Mouse (Mus musculus) cortical plate, adult 2 months (tissue): ENCODE measurements around the gene Rbm4b. TPM values are rescaled to one million over a fixed set of nuclear protein-coding genes. Genes with fewer than 3 reads are reported as not detected.

Source experiments
- H3K27ac ChIP-seq: fragments of 200-500 bp; 2 replicates; pipeline ENCODE4 v1.5.1; 2012; ENCODE audit warnings: low read length, control low read depth, inconsistent platforms; ENCODE audit not compliant: insufficient read depth
- H3K4me1 ChIP-seq: fragments of 200-500 bp; 2 replicates; pipeline ENCODE4 v1.6.1; 2011; ENCODE audit warnings: low read length; ENCODE audit not compliant: control insufficient read depth, insufficient read depth
- H3K4me3 ChIP-seq: fragments of 200-500 bp; 2 replicates; pipeline ENCODE4 v1.5.1; 2011; ENCODE audit warnings: mild to moderate bottlenecking, low read length, control low read depth; ENCODE audit not compliant: insufficient read depth
- CTCF ChIP-seq: fragments of 200-500 bp; IDR thresholded peaks from 2 replicates; pipeline ENCODE4 v1.5.1; 2011; ENCODE audit warnings: mild to moderate bottlenecking, control low read depth, low read length; ENCODE audit not compliant: insufficient read depth; ENCODE audit errors: extremely low read depth
- POLR2A ChIP-seq: fragments of 200-500 bp; IDR thresholded peaks from 2 replicates; pipeline ENCODE4 v1.6.1; 2011; ENCODE audit warnings: mild to moderate bottlenecking, low read length, control low read depth; ENCODE audit not compliant: insufficient read depth; ENCODE audit errors: extremely low read depth
- polyA plus RNA-seq: library from polyadenylated mRNA; depleted of rRNA; stranded (reverse); fragments of >200 nt; gene quantifications from 2 replicates; pipeline ENCODE4 v1.2.3, GENCODE M21; 2012

The Rbm4b gene
- polyA plus RNA-seq, 1 experiment: 17.8 TPM

DNA sequence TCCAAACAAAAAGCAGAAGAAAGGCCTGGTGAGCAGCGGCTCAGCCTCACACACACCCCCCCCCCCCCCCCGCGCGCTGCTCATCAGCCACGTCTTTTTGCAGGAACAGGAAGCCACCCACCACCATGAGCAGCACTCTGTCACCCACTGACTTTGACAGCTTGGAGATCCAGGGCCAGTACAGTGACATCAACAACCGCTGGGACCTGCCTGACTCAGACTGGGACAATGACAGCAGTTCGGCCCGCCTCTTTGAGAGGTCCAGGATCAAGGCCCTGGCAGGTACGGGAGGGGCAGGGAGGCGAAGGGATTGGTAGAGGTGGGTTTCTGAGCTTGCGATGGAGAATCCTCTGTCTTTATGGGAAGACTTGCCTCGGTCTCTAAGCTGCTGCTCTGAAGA lies 37.6 kb upstream of the Rbm4b start:
- no peak for TF ChIP-seq POLR2A
- no peak for TF ChIP-seq CTCF
- Histone ChIP-seq H3K27ac (0 out of 2 replicates have a peak overlapping the region, but pooled peaks have one; percentile 19), H3K4me3 (no peak overlapping the region)

DNA sequence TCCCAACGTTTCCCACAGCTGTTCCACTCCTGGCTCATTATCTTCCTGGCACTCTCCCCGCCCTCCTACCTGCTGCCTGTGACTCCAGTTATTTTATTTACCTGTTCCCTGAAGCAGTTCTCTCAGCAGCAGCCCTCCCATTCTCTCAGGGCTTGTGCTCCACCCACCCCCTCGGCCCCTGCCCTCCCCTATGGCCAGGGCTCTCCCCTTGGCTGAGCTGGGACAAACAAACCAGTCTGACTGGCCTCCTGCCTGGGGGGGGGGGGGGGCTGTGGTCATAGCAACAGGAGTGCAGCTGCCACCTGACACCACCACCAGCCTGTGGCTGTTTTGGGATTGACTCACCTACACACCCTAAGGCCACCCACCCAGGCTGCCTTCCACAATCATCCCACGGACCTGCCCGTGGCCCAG lies 36.9 kb upstream of the Rbm4b start:
- H3K27ac ChIP-seq: no peak overlapping the region
- H3K4me3 ChIP-seq: no peak overlapping the region

More for the DNA sequence above, 37.6 kb upstream of the Rbm4b start:
- peaks cover 21% of the 10 kb centered on the region for H3K4me1 ChIP-seq

DNA sequence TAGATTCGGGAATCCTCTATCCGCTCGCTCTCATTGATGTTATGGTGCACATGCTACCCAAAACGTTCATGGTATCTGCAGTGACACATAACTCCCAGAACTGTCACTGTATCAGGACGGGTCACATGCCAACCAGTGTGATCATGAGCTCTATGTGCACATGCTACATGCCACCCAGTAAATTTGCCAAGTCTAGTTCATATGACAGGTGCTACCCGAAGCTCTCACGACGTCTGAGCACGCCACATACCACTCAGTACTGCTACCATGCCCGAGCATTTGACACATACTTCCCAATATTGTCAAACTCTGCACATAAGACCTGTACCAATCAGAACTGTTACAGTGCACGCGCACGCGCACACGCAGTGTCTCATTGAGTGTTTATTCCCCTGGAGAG lies 36.2 kb upstream of the Rbm4b start:
- Histone ChIP-seq H3K27ac (no peak overlapping the region), H3K4me3 (no peak overlapping the region), H3K4me1 (peaks cover 11% of the 10 kb centered on the region)
- TF ChIP-seq POLR2A (no peak), CTCF (no peak)

More for the DNA sequence above, 36.9 kb upstream of the Rbm4b start:
- TF ChIP-seq CTCF (no peak), POLR2A (no peak)
- H3K4me1 ChIP-seq: peaks cover 17% of the 10 kb centered on the region

GRCm38 (mm10) chr19:4720671-4721244 lies 35.5 kb upstream of the Rbm4b start:
- peaks cover 11% of the 10 kb centered on the region for H3K4me1 ChIP-seq
- no peak for TF ChIP-seq POLR2A
- no peak for TF ChIP-seq CTCF
- no peak overlapping the region for H3K27ac ChIP-seq
- H3K4me3 ChIP-seq: no peak overlapping the region

- H3K4me3 ChIP-seq: no peak overlapping the region
- no peaks in the 10 kb centered on the region; the same call in 1 of the 2 replicates for H3K4me1 ChIP-seq
- TF ChIP-seq POLR2A (no peak), CTCF (no peak)
- H3K27ac ChIP-seq: no peak overlapping the region
Measured at GRCm38 (mm10) chr19:4729186-4729585, 27.1 kb upstream of the Rbm4b start.

DNA sequence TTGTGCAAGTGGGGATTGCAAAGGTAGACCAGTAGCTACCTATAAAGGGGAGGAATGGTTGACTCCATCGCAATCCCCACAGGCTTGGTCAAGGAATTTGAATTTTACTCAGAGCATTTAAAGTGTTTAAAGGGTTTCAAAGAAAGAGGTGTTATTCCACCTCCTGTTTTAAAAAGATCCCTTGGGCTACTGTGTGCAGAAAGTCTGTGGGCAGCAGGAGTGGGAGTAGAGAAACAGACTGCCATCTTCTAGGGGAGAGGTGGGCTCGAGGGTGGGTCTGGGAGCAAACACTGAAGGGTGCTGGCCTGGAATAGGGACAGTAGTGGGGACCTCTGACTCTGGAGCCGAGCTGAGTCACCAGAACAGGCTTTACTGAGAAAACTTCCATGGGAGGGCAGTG lies 23.2 kb upstream of the Rbm4b start:
- Histone ChIP-seq H3K4me3 (no peak overlapping the region), H3K27ac (no peak overlapping the region), H3K4me1 (no peaks in the 10 kb centered on the region; the same call in 1 of the 2 replicates)
- no peak for TF ChIP-seq CTCF
- no peak for TF ChIP-seq POLR2A

DNA sequence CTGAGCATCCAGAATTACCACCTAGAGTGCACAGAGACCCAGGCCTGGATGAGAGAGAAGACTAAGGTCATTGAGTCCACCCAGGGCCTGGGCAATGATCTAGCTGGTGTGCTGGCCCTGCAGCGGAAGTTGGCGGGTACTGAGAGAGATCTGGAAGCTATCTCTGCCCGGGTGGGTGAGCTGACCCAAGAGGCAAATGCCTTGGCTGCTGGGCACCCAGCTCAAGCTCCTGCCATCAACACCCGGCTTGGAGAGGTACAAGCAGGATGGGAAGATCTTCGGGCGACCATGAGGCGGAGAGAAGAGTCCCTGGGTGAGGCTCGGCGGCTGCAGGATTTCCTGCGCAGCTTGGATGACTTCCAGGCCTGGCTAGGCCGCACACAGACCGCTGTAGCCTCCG lies 18.4 kb upstream of the Rbm4b start:
- Histone ChIP-seq H3K4me1 (no peaks in the 10 kb centered on the region; the same call in 1 of the 2 replicates), H3K27ac (no peak overlapping the region), H3K4me3 (no peak overlapping the region)
- TF ChIP-seq CTCF: no peak
- no peak for TF ChIP-seq POLR2A

DNA sequence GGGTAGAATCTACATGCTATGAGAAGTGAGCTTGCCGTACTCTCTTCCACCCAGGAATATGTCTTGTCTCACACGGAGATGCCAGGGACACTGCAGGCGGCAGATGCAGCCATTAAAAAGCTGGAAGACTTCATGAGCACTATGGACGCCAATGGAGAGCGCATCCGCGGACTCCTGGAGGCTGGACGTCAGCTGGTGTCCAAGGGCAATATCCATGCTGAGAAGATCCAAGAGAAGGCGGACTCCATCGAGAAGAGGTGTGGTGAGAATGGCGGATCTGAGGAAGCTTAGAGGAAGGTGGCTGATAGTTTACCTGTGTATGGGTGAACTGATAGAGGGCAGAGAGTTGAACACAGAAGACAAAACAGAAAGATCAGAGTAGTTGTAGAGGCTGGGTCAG lies 17.2 kb upstream of the Rbm4b start:
- TF ChIP-seq CTCF (no peak), POLR2A (no peak)
- H3K4me3 ChIP-seq: no peak overlapping the region
- no peaks in the 10 kb centered on the region for H3K4me1 ChIP-seq
- H3K27ac ChIP-seq: no peak overlapping the region

GRCm38 (mm10) chr19:4739762-4740161 lies 16.5 kb upstream of the Rbm4b start:
- no peaks in the 10 kb centered on the region for H3K4me1 ChIP-seq
- TF ChIP-seq POLR2A: no peak
- TF ChIP-seq CTCF: no peak
- no peak overlapping the region for H3K27ac ChIP-seq
- H3K4me3 ChIP-seq: no peak overlapping the region

DNA sequence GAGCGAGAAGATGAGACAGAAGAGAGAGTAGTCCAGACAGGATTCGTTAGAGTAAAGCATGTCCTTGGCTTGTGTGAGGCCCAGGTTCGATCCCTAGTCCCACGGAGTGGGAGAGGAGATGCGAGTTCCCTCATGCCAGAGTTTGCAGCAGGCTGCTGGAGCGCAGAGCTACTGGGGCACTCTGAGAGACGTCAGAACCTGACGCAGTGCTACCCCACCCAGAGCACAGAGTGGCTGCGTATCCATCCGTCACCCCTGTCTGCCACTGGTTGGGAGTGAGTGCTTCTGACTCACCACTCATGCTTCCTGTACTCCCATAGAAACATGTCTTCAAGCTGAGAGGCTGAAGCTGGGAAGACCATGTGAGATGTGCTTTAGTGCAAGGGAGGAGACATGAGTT lies 14.8 kb upstream of the Rbm4b start:
- H3K4me3 ChIP-seq: no peak overlapping the region
- no peak for TF ChIP-seq CTCF
- no peak for TF ChIP-seq POLR2A
- H3K27ac ChIP-seq: no peak overlapping the region
- no peaks in the 10 kb centered on the region for H3K4me1 ChIP-seq
